Mouse (Mus musculus) limb, embryonic 13.5 days (tissue): ENCODE measurements around the gene Thrb. TPM values are rescaled to one million over a fixed set of nuclear protein-coding genes. Genes with fewer than 3 reads are reported as not detected.
A peak's percentile ranks its signal among the peaks of the same experiment; 100 is the strongest.

Experiments used
- ATAC-seq: fragments of 200-750 bp; cut with Nextera tagmentation; 2 replicates; pipeline ENCODE4 v1.8.0; 2017; ENCODE audit warnings: low read depth, moderate number of reproducible peaks, moderate TSS enrichment; ENCODE audit not compliant: low FRiP score
- H3K27ac ChIP-seq: fragments of 300-500 bp; sonication (generic); 2 replicates; pipeline ENCODE4 v1.5.1; 2015; ENCODE audit warnings: inconsistent platforms, mild to moderate bottlenecking, moderate library complexity
- H3K27me3 ChIP-seq: fragments of 300-500 bp; sonication (generic); 2 replicates; pipeline ENCODE4 v1.6.1; 2015; ENCODE audit warnings: mild to moderate bottlenecking, inconsistent platforms
- H3K36me3 ChIP-seq: fragments of 300-500 bp; sonication (generic); 2 replicates; pipeline ENCODE4 v1.6.1; 2015; ENCODE audit warnings: inconsistent platforms, mild to moderate bottlenecking, moderate library complexity
- H3K4me1 ChIP-seq: fragments of 300-500 bp; sonication (generic); 2 replicates; pipeline ENCODE4 v1.6.1; 2015; ENCODE audit warnings: inconsistent platforms
- H3K4me2 ChIP-seq: fragments of 300-500 bp; sonication (generic); replicated peaks from 2 replicates; pipeline ENCODE4 v1.6.1; 2015; ENCODE audit warnings: inconsistent platforms, mild to moderate bottlenecking, moderate library complexity
- H3K4me3 ChIP-seq: fragments of 300-500 bp; sonication (generic); 2 replicates; pipeline ENCODE4 v1.5.1; 2015; ENCODE audit warnings: moderate library complexity, mild to moderate bottlenecking, inconsistent platforms
- H3K9ac ChIP-seq: fragments of 300-500 bp; sonication (generic); 2 replicates; pipeline ENCODE4 v1.6.1; 2015; ENCODE audit warnings: mild to moderate bottlenecking, inconsistent platforms
- H3K9me3 ChIP-seq: fragments of 300-500 bp; sonication (generic); 2 replicates; pipeline ENCODE4 v1.6.1; 2016; ENCODE audit warnings: inconsistent platforms
- WGBS: fragments of 180-500 bp; shearing (Covaris S2); methylation state at CpG from one replicate; pipeline ENCODE4 v1.1.7; 2015; 5-methylcytosine and 5-hydroxymethylcytosine counted together
- polyA plus RNA-seq: library from polyadenylated mRNA; unstranded; fragments of >200 nt; fragmentation: Nextera tagmentation; extraction: Ambion mirVana; gene quantifications from 2 replicates; pipeline ENCODE4 v1.2.1, GENCODE M21; 2015

Gene Thrb
- polyA plus RNA-seq, 1 experiment from 2014 or later = 1.2 TPM

GRCm38 (mm10) chr14:17722824-17723445 lies 62.9 kb downstream of the Thrb start:
- Histone ChIP-seq H3K4me3 (no peak overlapping the region), H3K9ac (no peak overlapping the region), H3K4me2 (no peak overlapping the region), H3K36me3 (no peaks in the 10 kb centered on the region), H3K4me1 (no peaks in the 10 kb centered on the region), H3K27me3 (no peaks in the 10 kb centered on the region), H3K27ac (no peak overlapping the region), H3K9me3 (no peaks in the 10 kb centered on the region)
- ATAC-seq = no peak
- WGBS = 33% methylated on average over 1 of the region's 1 CpGs

DNA sequence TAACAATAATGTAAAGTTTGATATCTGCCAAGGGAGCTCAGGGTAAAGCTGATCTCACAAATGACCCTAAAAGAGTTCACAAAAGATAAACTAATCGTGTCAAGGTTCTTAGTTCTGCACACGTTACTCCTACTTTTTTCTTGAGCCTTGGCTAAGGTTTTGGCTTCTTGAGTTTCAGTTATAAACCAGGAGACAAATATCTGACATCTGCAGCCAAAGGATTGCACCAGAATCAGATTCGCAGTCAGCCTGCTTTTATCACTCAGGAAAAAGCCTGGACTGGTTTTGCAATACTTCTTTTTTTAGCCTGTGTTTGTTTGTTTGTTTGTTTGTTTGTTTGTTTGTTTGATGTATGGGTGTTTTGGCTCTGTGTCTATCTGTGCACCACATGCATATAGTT lies 64.5 kb downstream of the Thrb start:
- Histone ChIP-seq H3K27me3 (no peaks in the 10 kb centered on the region), H3K36me3 (no peaks in the 10 kb centered on the region), H3K4me3 (no peak overlapping the region), H3K9ac (no peak overlapping the region), H3K4me2 (no peak overlapping the region), H3K27ac (no peak overlapping the region), H3K9me3 (no peaks in the 10 kb centered on the region), H3K4me1 (no peaks in the 10 kb centered on the region)
- WGBS = 76% methylated on average over 3 of the region's 3 CpGs
- ATAC-seq = no peak

DNA sequence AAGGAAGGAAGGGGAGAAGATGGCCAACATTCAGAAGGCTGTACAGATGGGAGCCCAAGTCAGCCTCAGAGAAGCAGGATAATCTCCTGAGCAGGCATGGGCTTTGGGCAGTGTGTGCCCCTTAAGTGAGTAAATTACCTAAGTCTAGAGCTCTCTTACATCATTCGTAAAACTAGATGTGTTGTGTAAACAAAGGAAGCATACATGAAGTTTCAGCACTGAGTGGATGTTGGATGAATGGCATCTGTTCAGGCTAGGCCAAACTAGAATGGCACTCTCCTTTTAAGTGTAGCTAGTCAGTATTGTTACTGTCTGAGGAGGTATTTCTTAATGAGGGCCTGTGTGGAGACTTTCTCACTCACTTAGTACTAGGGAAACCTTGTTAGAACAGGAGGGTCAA lies 66.8 kb downstream of the Thrb start:
- Histone ChIP-seq H3K4me3 (no peak overlapping the region), H3K27me3 (no peaks in the 10 kb centered on the region), H3K4me2 (no peak overlapping the region), H3K4me1 (no peaks in the 10 kb centered on the region), H3K9ac (no peak overlapping the region), H3K36me3 (no peaks in the 10 kb centered on the region), H3K9me3 (no peaks in the 10 kb centered on the region), H3K27ac (no peak overlapping the region)
- 72% methylated on average over 1 of the region's 1 CpGs for WGBS
- ATAC-seq = no peak

DNA sequence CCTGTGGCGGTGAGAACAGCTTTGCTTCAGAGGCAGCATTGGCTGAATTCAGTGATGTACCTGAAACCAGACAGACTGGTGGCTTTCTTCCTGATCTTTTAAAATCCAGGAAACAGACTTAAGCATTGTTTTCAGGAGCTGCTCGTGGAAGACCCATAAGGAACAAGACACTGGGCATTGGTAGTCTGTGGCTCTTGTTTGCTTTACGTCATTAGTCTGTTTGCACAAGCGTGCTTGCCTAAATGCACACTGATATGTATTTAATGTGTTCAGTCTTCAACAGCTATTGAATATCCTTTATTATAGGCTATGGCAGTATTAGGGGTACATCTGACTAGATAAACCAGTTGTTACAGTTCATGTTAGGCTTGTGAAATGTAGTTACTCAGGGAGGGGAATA lies 67.8 kb downstream of the Thrb start:
- H3K4me3 ChIP-seq = no peak overlapping the region
- no peaks in the 10 kb centered on the region for H3K9me3 ChIP-seq
- H3K4me2 ChIP-seq = no peak overlapping the region
- H3K27me3 ChIP-seq = no peaks in the 10 kb centered on the region
- no peak overlapping the region for H3K27ac ChIP-seq
- no peak overlapping the region for H3K9ac ChIP-seq
- H3K4me1 ChIP-seq = no peaks in the 10 kb centered on the region
- ATAC-seq = no peak
- H3K36me3 ChIP-seq = no peaks in the 10 kb centered on the region
- WGBS = 85% methylated on average over 4 of the region's 4 CpGs

- Histone ChIP-seq H3K27ac (no peak overlapping the region), H3K9ac (no peak overlapping the region), H3K27me3 (no peaks in the 10 kb centered on the region), H3K4me3 (no peak overlapping the region), H3K36me3 (no peaks in the 10 kb centered on the region), H3K4me1 (no peaks in the 10 kb centered on the region), H3K9me3 (no peaks in the 10 kb centered on the region), H3K4me2 (no peak overlapping the region)
- WGBS = 74% methylated on average over 2 of the region's 2 CpGs
- ATAC-seq = no peak
These were observed 68.8 kb downstream of the Thrb start for GRCm38 (mm10) chr14:17728889-17729288.

GRCm38 (mm10) chr14:17731020-17731419 lies 71.0 kb downstream of the Thrb start:
- no peaks in the 10 kb centered on the region for H3K4me1 ChIP-seq
- no peak overlapping the region for H3K27ac ChIP-seq
- no peaks in the 10 kb centered on the region for H3K27me3 ChIP-seq
- no peaks in the 10 kb centered on the region for H3K36me3 ChIP-seq
- no peak for ATAC-seq
- no peak overlapping the region for H3K4me3 ChIP-seq
- H3K9me3 ChIP-seq = no peaks in the 10 kb centered on the region
- H3K9ac ChIP-seq = peak overlapping the region; percentile 35; the same call in 1 of the 2 replicates
- no peak overlapping the region for H3K4me2 ChIP-seq
- WGBS = 14% methylated on average over 2 of the region's 2 CpGs

GRCm38 (mm10) chr14:17733077-17733778 lies 73.2 kb downstream of the Thrb start:
- Histone ChIP-seq H3K9ac (no peak overlapping the region), H3K27ac (no peak overlapping the region), H3K4me1 (no peaks in the 10 kb centered on the region), H3K9me3 (no peaks in the 10 kb centered on the region), H3K4me2 (no peak overlapping the region), H3K27me3 (no peaks in the 10 kb centered on the region), H3K4me3 (no peak overlapping the region), H3K36me3 (no peaks in the 10 kb centered on the region)
- no peak for ATAC-seq
- 80% methylated on average over 2 of the region's 2 CpGs for WGBS

DNA sequence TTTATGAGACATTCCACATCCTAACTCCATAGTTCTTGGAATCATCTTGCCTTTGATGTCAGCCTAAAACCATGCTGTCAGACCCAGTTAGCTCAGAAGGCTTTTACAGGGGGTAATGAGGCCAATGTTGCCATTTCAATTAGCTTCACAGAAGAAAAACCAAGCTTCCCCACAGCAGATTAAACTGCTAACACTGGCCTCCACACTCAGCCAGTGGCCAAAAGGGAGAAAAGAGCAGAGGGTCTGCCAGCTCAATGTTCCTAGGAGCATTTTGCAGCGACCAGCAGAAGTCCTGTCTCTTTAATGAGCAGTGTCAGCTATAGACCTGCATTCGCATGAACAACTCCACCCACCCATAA lies 73.7 kb downstream of the Thrb start:
- H3K27ac ChIP-seq = no peak overlapping the region
- ATAC-seq = no peak
- no peaks in the 10 kb centered on the region for H3K9me3 ChIP-seq
- no peaks in the 10 kb centered on the region for H3K4me1 ChIP-seq
- no peak overlapping the region for H3K4me2 ChIP-seq
- no peaks in the 10 kb centered on the region for H3K27me3 ChIP-seq
- no peaks in the 10 kb centered on the region for H3K36me3 ChIP-seq
- H3K4me3 ChIP-seq = no peak overlapping the region
- no peak overlapping the region for H3K9ac ChIP-seq
- 34% methylated on average over 2 of the region's 2 CpGs for WGBS

DNA sequence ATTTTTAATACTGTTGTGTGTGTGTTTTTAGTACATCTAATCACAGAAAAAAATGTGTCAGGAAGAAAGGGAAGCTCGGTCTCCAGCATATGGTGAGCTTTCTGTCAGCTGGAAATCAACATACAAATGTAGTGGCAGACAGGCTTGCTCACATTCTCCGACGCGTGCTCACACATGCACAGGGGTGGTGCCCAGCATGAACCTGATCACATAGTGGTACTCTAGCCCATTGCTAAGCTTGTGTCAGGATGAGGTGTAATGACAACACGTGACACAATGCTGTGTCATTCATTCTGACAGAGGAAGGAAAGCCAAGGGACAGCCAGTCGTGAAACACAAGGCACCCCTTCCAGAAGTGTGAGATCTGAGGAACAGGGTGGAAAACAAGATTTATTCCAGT lies 75.4 kb downstream of the Thrb start:
- WGBS = 69% methylated on average over 6 of the region's 6 CpGs

GRCm38 (mm10) chr14:17740903-17741302 lies 80.8 kb downstream of the Thrb start:
- ATAC-seq = no peak; the same call in 1 of the 2 replicates
- no peaks in the 10 kb centered on the region for H3K9me3 ChIP-seq
- H3K27me3 ChIP-seq = no peaks in the 10 kb centered on the region
- 18% methylated on average over 3 of the region's 3 CpGs for WGBS
- H3K9ac ChIP-seq = no peak overlapping the region
- no peaks in the 10 kb centered on the region for H3K36me3 ChIP-seq
- H3K4me1 ChIP-seq = peaks cover 5% of the 10 kb centered on the region; the same call in 1 of the 2 replicates
- H3K4me2 ChIP-seq = no peak overlapping the region
- H3K27ac ChIP-seq = no peak overlapping the region
- H3K4me3 ChIP-seq = no peak overlapping the region

More for the DNA sequence above, 75.4 kb downstream of the Thrb start:
- Histone ChIP-seq H3K9ac (no peak overlapping the region), H3K27ac (no peak overlapping the region), H3K4me1 (no peaks in the 10 kb centered on the region), H3K27me3 (no peaks in the 10 kb centered on the region), H3K36me3 (no peaks in the 10 kb centered on the region), H3K4me3 (no peak overlapping the region), H3K9me3 (no peaks in the 10 kb centered on the region), H3K4me2 (no peak overlapping the region)
- ATAC-seq = no peak

DNA sequence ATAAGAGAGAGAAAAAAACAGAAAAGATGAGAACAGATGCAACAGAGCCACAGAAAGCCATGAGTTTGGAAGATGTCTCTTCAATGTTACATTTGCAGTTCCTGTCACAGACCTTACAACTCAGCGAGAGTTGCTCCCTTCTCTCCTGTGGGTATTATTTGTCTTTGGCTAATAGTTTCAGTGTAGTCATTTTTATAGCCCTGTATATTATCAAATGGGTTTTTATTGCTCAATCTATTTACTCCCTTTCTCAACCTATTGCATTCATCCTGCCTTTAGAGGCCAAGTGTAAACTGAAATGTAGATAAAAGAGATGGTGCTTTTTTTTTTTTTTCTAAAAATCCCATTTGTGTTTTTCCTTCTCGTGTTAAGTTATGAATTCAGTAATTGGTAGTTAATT lies 82.2 kb downstream of the Thrb start:
- 48% methylated on average over 2 of the region's 2 CpGs for WGBS
- no peak for ATAC-seq
- no peak overlapping the region for H3K9ac ChIP-seq

GRCm38 (mm10) chr14:17742902-17743712 lies 83.0 kb downstream of the Thrb start:
- Histone ChIP-seq H3K27me3 (no peaks in the 10 kb centered on the region), H3K36me3 (no peaks in the 10 kb centered on the region), H3K4me3 (no peak overlapping the region), H3K9me3 (no peaks in the 10 kb centered on the region), H3K9ac (no peak overlapping the region), H3K27ac (no peak overlapping the region), H3K4me1 (peaks cover 5% of the 10 kb centered on the region; the same call in 1 of the 2 replicates), H3K4me2 (no peak overlapping the region)
- no peak for ATAC-seq
- WGBS = 64% methylated on average over 9 of the region's 9 CpGs

More for the DNA sequence above, 82.2 kb downstream of the Thrb start:
- no peak overlapping the region for H3K4me3 ChIP-seq
- H3K9me3 ChIP-seq = no peaks in the 10 kb centered on the region
- no peak overlapping the region for H3K4me2 ChIP-seq
- no peaks in the 10 kb centered on the region for H3K36me3 ChIP-seq
- H3K27me3 ChIP-seq = no peaks in the 10 kb centered on the region
- peaks cover 5% of the 10 kb centered on the region; the same call in 1 of the 2 replicates for H3K4me1 ChIP-seq
- H3K27ac ChIP-seq = no peak overlapping the region
